Mouse (Mus musculus) spleen, adult 18-20 months (tissue): ENCODE results near the gene Moxd1.
"Not testable (repeated sequence)": the region's sequence is repeated elsewhere in the genome, so short reads cannot be mapped to it uniquely, and the experiment has no call there.

Experiments
- DNase-seq, 2 experiments: peaks; one replicate each; pipeline ENCODE4 v3.0.0; 2022; ENCODE audit warnings: mixed read lengths in 2 of 2

Moxd1 gene

GRCm38 (mm10) chr10:24271077-24271637 lies 47.8 kb downstream of the Moxd1 start:
- DNase-seq = no peak

- no peak for DNase-seq
These were observed 52.9 kb downstream of the Moxd1 start for GRCm38 (mm10) chr10:24276211-24276610.

- no peak for DNase-seq
These were observed 59.3 kb downstream of the Moxd1 start for GRCm38 (mm10) chr10:24282650-24283049.

- DNase-seq = no peak
These were observed 68.3 kb downstream of the Moxd1 start for GRCm38 (mm10) chr10:24291611-24292010.

GRCm38 (mm10) chr10:24292671-24293070 lies 69.4 kb downstream of the Moxd1 start:
- no peak for DNase-seq

GRCm38 (mm10) chr10:24296608-24297007 lies 73.3 kb downstream of the Moxd1 start:
- no peak for DNase-seq

- DNase-seq = peak in 1 of 2 experiments; percentile 33
These were observed 74.5 kb downstream of the Moxd1 start for GRCm38 (mm10) chr10:24297792-24298191.

GRCm38 (mm10) chr10:24298260-24299244 lies 75.2 kb downstream of the Moxd1 start:
- DNase-seq = peak in 1 of 2 experiments; percentile 44

- peak; percentile 9 to 48 for DNase-seq
These were observed 88.9 kb downstream of the Moxd1 start for GRCm38 (mm10) chr10:24312191-24312611.

- DNase-seq = no peak
These were observed 94.0 kb downstream of the Moxd1 start for GRCm38 (mm10) chr10:24317126-24317836.

- DNase-seq = no peak
These were observed 97.0 kb downstream of the Moxd1 start for GRCm38 (mm10) chr10:24320326-24320725.

- DNase-seq = no peak
These were observed 99.7 kb downstream of the Moxd1 start for GRCm38 (mm10) chr10:24323066-24323465.

- not testable (repeated sequence) for DNase-seq
These were observed 103.9 kb downstream of the Moxd1 start for GRCm38 (mm10) chr10:24327265-24327664.

- DNase-seq = no peak
These were observed 109.5 kb downstream of the Moxd1 start for GRCm38 (mm10) chr10:24332799-24333198.

GRCm38 (mm10) chr10:24339593-24340143 lies 116.4 kb downstream of the Moxd1 start:
- no peak for DNase-seq

- no peak for DNase-seq
These were observed 117.4 kb downstream of the Moxd1 start for GRCm38 (mm10) chr10:24340551-24341213.

- DNase-seq = no peak
These were observed 117.9 kb downstream of the Moxd1 start for GRCm38 (mm10) chr10:24341214-24341589.

- DNase-seq = no peak
These were observed 119.8 kb downstream of the Moxd1 start for GRCm38 (mm10) chr10:24343068-24343467.
